Mouse (Mus musculus): ENCODE results near the gene Fam19a4.
"Not testable (repeated sequence)": the region's sequence is repeated elsewhere in the genome, so short reads cannot be mapped to it uniquely, and the experiment has no call there.

The Fam19a4 gene

GRCm38 (mm10) chr6:96935776-96936175, 124.4 kb downstream of the Fam19a4 start:
- no peak for DNase-seq

GRCm38 (mm10) chr6:96909061-96909480, 151.1 kb downstream of the Fam19a4 start:
- DNase-seq: no peak

GRCm38 (mm10) chr6:96877105-96877504, 183.1 kb downstream of the Fam19a4 start:
- DNase-seq: not testable (repeated sequence)

- not testable (repeated sequence) for DNase-seq
Measured at GRCm38 (mm10) chr6:96876651-96877050, 183.6 kb downstream of the Fam19a4 start.

GRCm38 (mm10) chr6:96853065-96853464, 207.1 kb downstream of the Fam19a4 start:
- no peak for DNase-seq

- no peak for DNase-seq
Measured at GRCm38 (mm10) chr6:96843944-96844343, 216.3 kb downstream of the Fam19a4 start.

GRCm38 (mm10) chr6:96840634-96841033, 219.6 kb downstream of the Fam19a4 start:
- no peak for DNase-seq

- DNase-seq: no peak
Measured at GRCm38 (mm10) chr6:96826626-96827025, 233.6 kb downstream of the Fam19a4 start.

- no peak for DNase-seq
Measured at GRCm38 (mm10) chr6:96802981-96803380, 257.2 kb downstream of the Fam19a4 start.

- DNase-seq: no peak
Measured at GRCm38 (mm10) chr6:96798746-96799145, 261.5 kb downstream of the Fam19a4 start.

- DNase-seq: no peak
Measured at GRCm38 (mm10) chr6:96797451-96797850, 262.8 kb downstream of the Fam19a4 start.
